Comparison of ENCODE assay signal across 13 mouse cellular contexts in genomic region chr4:140854455-140854864, GRCm38 (mm10). TPM values are rescaled to one million over a fixed set of nuclear protein-coding genes. Genes with fewer than 3 reads are reported as not detected.
DNase-seq lines count a peak whose midpoint lies in the region; ATAC-seq and TF ChIP-seq lines count a peak whose summit lies in the region.
"Had no signal": no experiment of that assay in that cellular context is flagged by ENCODE, and none has a peak within 500 bp of the region (broad histone marks: within the 10 kb centered on the region; RNA-seq: fewer than 3 reads in every experiment).

No protein-coding gene starts in this region.

- H3K27ac ChIP-seq in intestine, postnatal 0 days (ENCODE audit: low read depth, low read length): no peak overlapping the region
- H3K27ac ChIP-seq in kidney, adult 2 months (ENCODE audit: insufficient read depth, low read depth, low read length): no peak overlapping the region
- H3K27ac ChIP-seq: embryonic facial prominence, embryonic 13.5 days; hindbrain, embryonic 15.5 days; left cerebral cortex, adult 2 months had no signal

- H3K36me3 ChIP-seq in intestine, postnatal 0 days (ENCODE audit: control insufficient read depth, insufficient read depth): no peaks in the 10 kb centered on the region
- no peaks in the 10 kb centered on the region for H3K36me3 ChIP-seq in kidney, adult 2 months (ENCODE audit: control insufficient read depth, insufficient read depth, low read length)
- H3K36me3 ChIP-seq: embryonic facial prominence, embryonic 13.5 days; hindbrain, embryonic 15.5 days had no signal

- no peaks in the 10 kb centered on the region for H3K9me3 ChIP-seq in intestine, postnatal 0 days (ENCODE audit: control insufficient read depth)
- H3K9me3 ChIP-seq: embryonic facial prominence, embryonic 13.5 days; hindbrain, embryonic 15.5 days had no signal

- TF ChIP-seq CTCF in intestine, postnatal 0 days (IDR thresholded peaks at IDR 0.05; ENCODE audit: low read depth): no peak
- TF ChIP-seq CTCF in kidney, adult 2 months (conservative IDR thresholded peaks at IDR 0.05; ENCODE audit: insufficient read depth, insufficient read length, low read depth, low read length): no peak

- no peak overlapping the region for H3K4me2 ChIP-seq in intestine, postnatal 0 days (replicated peaks; ENCODE audit: low read depth)
- H3K4me2 ChIP-seq: embryonic facial prominence, embryonic 13.5 days; hindbrain, embryonic 15.5 days had no signal

- no peak for TF ChIP-seq POLR2A in kidney, adult 2 months (IDR thresholded peaks at IDR 0.05; ENCODE audit: low read depth, low read length)

- peak; percentile 74 for ATAC-seq in intestine, postnatal 0 days
- ATAC-seq: Patski had no signal

- no peak overlapping the region for H3K4me3 ChIP-seq in intestine, postnatal 0 days (ENCODE audit: low read depth, low read length)
- no peak overlapping the region for H3K4me3 ChIP-seq in kidney, adult 2 months (ENCODE audit: insufficient read depth, low read depth, low read length)
- H3K4me3 ChIP-seq: embryonic facial prominence, embryonic 13.5 days; hindbrain, embryonic 15.5 days; left cerebral cortex, adult 2 months had no signal

- H3K9ac ChIP-seq in intestine, postnatal 0 days (ENCODE audit: low read depth, low read length): no peak overlapping the region
- H3K9ac ChIP-seq: embryonic facial prominence, embryonic 13.5 days; hindbrain, embryonic 15.5 days had no signal

- 0 out of 2 replicates have a peak, but pooled peaks cover 2% of the 10 kb centered on the region for H3K4me1 ChIP-seq in intestine, postnatal 0 days (replicated peaks; ENCODE audit: control insufficient read depth, insufficient read depth, low read length)
- no peaks in the 10 kb centered on the region for H3K4me1 ChIP-seq in kidney, adult 2 months (ENCODE audit: control insufficient read depth, insufficient read depth, low read length)

- WGBS in intestine, postnatal 0 days: 21% methylated on average over 10 of the region's 10 CpGs
- WGBS in kidney, adult 2 months: 47% methylated on average over 10 of the region's 10 CpGs

- DNase-seq in adrenal gland, adult 8-10 months: peak; percentile 31
- DNase-seq in adrenal gland, adult 2 months: no peak
- peak; percentile 9 to 12 for DNase-seq in layer of hippocampus, postnatal 14 days (ENCODE audit: low spot score in 2 of 2)
- no peak for DNase-seq in layer of hippocampus, postnatal 25 days (ENCODE audit: extremely low spot score in 1 of 2, low spot score in 1 of 2)
- DNase-seq in spleen, postnatal 10 days (ENCODE audit: low spot score in 2 of 2): peak; percentile 49 to 53
- DNase-seq in urinary bladder, adult 2 months (ENCODE audit: low spot score): no peak
- no peak for DNase-seq in kidney, adult 2 months

- H3K27me3 ChIP-seq in intestine, postnatal 0 days (replicated peaks; ENCODE audit: control insufficient read depth, insufficient read depth, low read length): no peaks in the 10 kb centered on the region
- H3K27me3 ChIP-seq in kidney, adult 2 months (replicated peaks; ENCODE audit: control insufficient read depth, insufficient read depth, low read length): no peaks in the 10 kb centered on the region
- H3K27me3 ChIP-seq: embryonic facial prominence, embryonic 13.5 days; hindbrain, embryonic 15.5 days; Patski had no signal

RNA-seq across cellular contexts. Expression of gene Padi1, which starts 8.9 kb away (rescaled TPM):
- total RNA-seq in adrenal gland, adult 8-10 months (2022): not detected
- not detected for total RNA-seq in adrenal gland, adult 2 months (2021)
- not detected in 2 replicates for polyA plus RNA-seq in adrenal gland, adult 2 months (2012; rRNA removed)
- total RNA-seq in layer of hippocampus, postnatal 14 days (2021): not detected
- not detected for total RNA-seq in layer of hippocampus, postnatal 25 days (2021)
- polyA plus RNA-seq in intestine, postnatal 0 days (2015; fragmentation: Nextera tagmentation; extraction: Ambion mirVana): 0.37 and 0.47 TPM in 2 replicates
- 1.0 and 1.2 TPM in 2 replicates for polyA plus RNA-seq in urinary bladder, adult 2 months (2012; rRNA removed)
- polyA plus RNA-seq in kidney, adult 2 months (2012; rRNA removed): 0.13 and 0.23 TPM in 2 replicates
- polyA plus RNA-seq: neural tube, embryonic 14.5 days had no signal

RNA-seq across cellular contexts. Expression of gene Padi3, which starts 44.0 kb away (rescaled TPM):
- not detected for total RNA-seq in adrenal gland, adult 8-10 months (2022)
- not detected for total RNA-seq in adrenal gland, adult 2 months (2021)
- polyA plus RNA-seq in adrenal gland, adult 2 months (2012; rRNA removed): not detected in 2 replicates
- not detected for total RNA-seq in layer of hippocampus, postnatal 14 days (2021)
- total RNA-seq in layer of hippocampus, postnatal 25 days (2021): not detected
- polyA plus RNA-seq in intestine, postnatal 0 days (2015; fragmentation: Nextera tagmentation; extraction: Ambion mirVana): 0.83 and 0.85 TPM in 2 replicates
- polyA plus RNA-seq in urinary bladder, adult 2 months (2012; rRNA removed): 0.30 and 0.32 TPM in 2 replicates
- 0.03 TPM in 2 replicates for polyA plus RNA-seq in kidney, adult 2 months (2012; rRNA removed)
- total RNA-seq: left cerebral cortex, adult 2 months had no signal
- polyA plus RNA-seq: hindbrain, embryonic 15.5 days; neural tube, embryonic 14.5 days; Patski had no signal

RNA-seq across cellular contexts. Expression of gene Padi2, which starts 51.7 kb away (rescaled TPM):
- total RNA-seq in adrenal gland, adult 8-10 months (2022): 1 to 10 TPM; 2.4 to 3.1 (median 2.8) TPM
- total RNA-seq in adrenal gland, adult 2 months (2021): 10 to 100 TPM in 1 of 2 experiments, 1 to 10 TPM in 1; 1.7 to 13.8 TPM
- 7.7 and 10.5 TPM in 2 replicates for polyA plus RNA-seq in adrenal gland, adult 2 months (2012; rRNA removed)
- 10 to 100 TPM; 12.0 to 16.8 TPM for total RNA-seq in layer of hippocampus, postnatal 14 days (2021)
- 10 to 100 TPM; 21.2 to 22.2 TPM for total RNA-seq in layer of hippocampus, postnatal 25 days (2021)
- 1.1 and 1.2 TPM in 2 replicates for polyA plus RNA-seq in intestine, postnatal 0 days (2015; fragmentation: Nextera tagmentation; extraction: Ambion mirVana)
- 1.7 and 1.8 TPM in 2 replicates for polyA plus RNA-seq in urinary bladder, adult 2 months (2012; rRNA removed)
- polyA plus RNA-seq in kidney, adult 2 months (2012; rRNA removed): 4.9 and 5.1 TPM in 2 replicates

Comparison
In these comparisons a context has a peak if more than half of its experiments do, and no peak if none do; other contexts are left out.
1. DNase-seq: peak in adrenal gland, adult 8-10 months (single experiment), layer of hippocampus, postnatal 14 days (2 of 2) and spleen, postnatal 10 days (2 of 2); none in adrenal gland, adult 2 months (single experiment), layer of hippocampus, postnatal 25 days (0 of 2), urinary bladder, adult 2 months (single experiment) and kidney, adult 2 months (single experiment).